Mouse (Mus musculus) liver, postnatal 0 days (tissue): ENCODE data around the gene Slc16a11.

Source experiments
- CTCF ChIP-seq: sonication (generic); IDR thresholded peaks from 2 replicates; pipeline ENCODE4 v1.5.1; 2016; ENCODE audit warnings: antibody characterized with exemption, low read depth
- EP300 ChIP-seq: IDR thresholded peaks from 2 replicates; pipeline ENCODE4 v1.6.1; 2016; ENCODE audit warnings: antibody characterized with exemption, low read depth, mild to moderate bottlenecking

DNA sequence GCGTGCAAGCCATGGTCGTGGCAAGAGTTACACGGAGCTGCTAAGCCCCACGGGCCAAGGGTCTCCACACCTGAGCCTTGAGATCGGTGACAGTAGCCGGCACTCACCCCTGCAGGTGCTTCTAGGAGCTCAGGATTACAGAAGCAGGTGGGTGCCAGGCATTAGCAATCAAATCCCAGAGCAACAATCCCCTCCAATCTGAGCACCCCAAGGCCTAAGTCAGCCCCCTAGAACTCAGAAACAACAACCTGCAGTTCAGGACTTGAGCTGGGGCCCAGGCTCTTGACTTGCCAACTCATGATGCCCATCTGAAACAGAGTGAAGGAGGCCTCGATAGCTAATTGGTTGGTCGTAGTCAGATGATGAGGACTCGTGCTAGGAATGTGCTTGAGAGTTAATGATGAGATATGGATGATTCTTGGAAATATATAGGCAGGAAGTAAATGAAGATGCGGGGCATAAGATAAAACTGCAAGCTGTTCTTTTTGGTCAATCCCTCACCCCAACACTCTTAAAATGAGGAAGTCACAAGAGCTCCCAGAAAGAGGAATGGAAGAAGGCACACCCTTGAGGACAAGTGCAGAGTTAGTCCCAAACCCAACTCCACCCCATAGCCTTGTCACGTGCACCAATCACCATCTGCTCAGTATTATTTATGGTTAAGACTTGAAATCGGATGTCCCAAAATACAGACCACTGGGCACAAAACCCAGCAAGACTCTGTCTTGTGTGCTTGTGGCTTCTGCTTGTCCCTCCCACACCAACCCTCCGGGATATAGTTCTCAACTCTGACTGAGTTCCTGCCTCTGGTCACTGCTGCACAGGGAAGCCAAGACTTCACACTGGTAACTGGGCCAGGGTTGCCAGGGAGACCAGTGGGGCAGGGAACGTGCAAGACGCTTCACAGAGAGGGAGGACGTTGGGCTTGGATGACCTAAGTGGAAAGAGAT is 46.3 kb upstream of the Slc16a11 start:
- TF ChIP-seq CTCF (no peak), EP300 (no peak)
